Mouse (Mus musculus): Measurements from ENCODE around the gene Dcp1a. TPM values are rescaled to one million over a fixed set of nuclear protein-coding genes. Genes with fewer than 3 reads are reported as not detected.

The Dcp1a gene
- polyA plus RNA-seq, 1 experiment from 2014 or later: 16.1 TPM

- 71% methylated on average over 7 of the region's 7 CpGs for WGBS
- H3K4me3 ChIP-seq (ENCODE audit: control insufficient read depth in 1 of 2, insufficient read depth in 1 of 2, low read depth in 1 of 2, low read length in 2 of 2): no peak overlapping the region
Observed at GRCm38 (mm10) chr14:30457436-30457835, 21.9 kb upstream of the Dcp1a start.

GRCm38 (mm10) chr14:30457897-30458296 lies 21.4 kb upstream of the Dcp1a start:
- Histone ChIP-seq H3K9ac (ENCODE audit: low read length) (no peak overlapping the region), H3K9me3 (ENCODE audit: control insufficient read depth, low read length) (no peaks in the 10 kb centered on the region), H3K4me3 (ENCODE audit: control insufficient read depth in 1 of 2, insufficient read depth in 1 of 2, low read depth in 1 of 2, low read length in 2 of 2) (no peak overlapping the region), H3K27ac (replicated peaks in 1 of 2; ENCODE audit: control insufficient read depth in 1 of 2, insufficient read depth in 1 of 2, low read depth in 2 of 2, low read length in 2 of 2) (no peak overlapping the region), H3K27me3 (ENCODE audit: control insufficient read depth, insufficient read depth, low read length) (no peaks in the 10 kb centered on the region), H3K4me2 (ENCODE audit: low read length) (no peak overlapping the region), H3K36me3 (ENCODE audit: control insufficient read depth, insufficient read depth, low read length) (no peaks in the 10 kb centered on the region), H3K4me1 (ENCODE audit: control insufficient read depth in 2 of 2, insufficient read depth in 2 of 2, low read length in 2 of 2) (peaks cover 3 to 12% of the 10 kb centered on the region in 2 experiments; a peak in 3 of 4 replicates)
- no peak for ATAC-seq (ENCODE audit: insufficient number of reproducible peaks, insufficient read depth, low FRiP score, low read depth)
- WGBS: 33% methylated on average over 2 of the region's 2 CpGs

More at GRCm38 (mm10) chr14:30457436-30457835, 21.9 kb upstream of the Dcp1a start:
- Histone ChIP-seq H3K27ac (replicated peaks in 1 of 2; ENCODE audit: control insufficient read depth in 1 of 2, insufficient read depth in 1 of 2, low read depth in 2 of 2, low read length in 2 of 2) (no peak overlapping the region), H3K9ac (ENCODE audit: low read length) (no peak overlapping the region), H3K27me3 (ENCODE audit: control insufficient read depth, insufficient read depth, low read length) (no peaks in the 10 kb centered on the region), H3K9me3 (ENCODE audit: control insufficient read depth, low read length) (no peaks in the 10 kb centered on the region), H3K4me1 (ENCODE audit: control insufficient read depth in 2 of 2, insufficient read depth in 2 of 2, low read length in 2 of 2) (peaks cover 3 to 12% of the 10 kb centered on the region in 2 experiments; a peak in 3 of 4 replicates), H3K36me3 (ENCODE audit: control insufficient read depth, insufficient read depth, low read length) (no peaks in the 10 kb centered on the region), H3K4me2 (ENCODE audit: low read length) (no peak overlapping the region)
- no peak for ATAC-seq (ENCODE audit: insufficient number of reproducible peaks, insufficient read depth, low FRiP score, low read depth)

- Histone ChIP-seq H3K4me2 (ENCODE audit: low read length) (no peak overlapping the region), H3K9ac (ENCODE audit: low read length) (no peak overlapping the region), H3K36me3 (ENCODE audit: control insufficient read depth, insufficient read depth, low read length) (no peaks in the 10 kb centered on the region), H3K27ac (replicated peaks in 1 of 2; ENCODE audit: control insufficient read depth in 1 of 2, insufficient read depth in 1 of 2, low read depth in 2 of 2, low read length in 2 of 2) (no peak overlapping the region), H3K27me3 (ENCODE audit: control insufficient read depth, insufficient read depth, low read length) (no peaks in the 10 kb centered on the region), H3K9me3 (ENCODE audit: control insufficient read depth, low read length) (no peaks in the 10 kb centered on the region), H3K4me1 (ENCODE audit: control insufficient read depth in 2 of 2, insufficient read depth in 2 of 2, low read length in 2 of 2) (peaks cover 3 to 12% of the 10 kb centered on the region in 2 experiments; a peak in 3 of 4 replicates), H3K4me3 (ENCODE audit: control insufficient read depth in 1 of 2, insufficient read depth in 1 of 2, low read depth in 1 of 2, low read length in 2 of 2) (no peak overlapping the region)
- no peak for ATAC-seq (ENCODE audit: insufficient number of reproducible peaks, insufficient read depth, low FRiP score, low read depth)
- 60% methylated on average over 3 of the region's 3 CpGs for WGBS
Observed at GRCm38 (mm10) chr14:30458820-30459219, 20.5 kb upstream of the Dcp1a start.

- Histone ChIP-seq H3K4me3 (ENCODE audit: control insufficient read depth in 1 of 2, insufficient read depth in 1 of 2, low read depth in 1 of 2, low read length in 2 of 2) (no peak overlapping the region), H3K9ac (ENCODE audit: low read length) (no peak overlapping the region), H3K27ac (replicated peaks in 1 of 2; ENCODE audit: control insufficient read depth in 1 of 2, insufficient read depth in 1 of 2, low read depth in 2 of 2, low read length in 2 of 2) (no peak overlapping the region), H3K4me1 (ENCODE audit: control insufficient read depth in 2 of 2, insufficient read depth in 2 of 2, low read length in 2 of 2) (peaks cover 3 to 12% of the 10 kb centered on the region in 2 experiments; a peak in 3 of 4 replicates), H3K36me3 (ENCODE audit: control insufficient read depth, insufficient read depth, low read length) (no peaks in the 10 kb centered on the region), H3K4me2 (ENCODE audit: low read length) (peak overlapping the region; percentile 24), H3K9me3 (ENCODE audit: control insufficient read depth, low read length) (no peaks in the 10 kb centered on the region), H3K27me3 (ENCODE audit: control insufficient read depth, insufficient read depth, low read length) (no peaks in the 10 kb centered on the region)
- ATAC-seq (ENCODE audit: insufficient number of reproducible peaks, insufficient read depth, low FRiP score, low read depth): no peak
- WGBS: 7% methylated on average over 14 of the region's 14 CpGs
Observed at GRCm38 (mm10) chr14:30459891-30460523, 19.3 kb upstream of the Dcp1a start.

GRCm38 (mm10) chr14:30463312-30463711 lies 16.0 kb upstream of the Dcp1a start:
- no peaks in the 10 kb centered on the region for H3K27me3 ChIP-seq (ENCODE audit: control insufficient read depth, insufficient read depth, low read length)
- no peak overlapping the region for H3K4me2 ChIP-seq (ENCODE audit: low read length)
- H3K4me1 ChIP-seq (ENCODE audit: control insufficient read depth in 2 of 2, insufficient read depth in 2 of 2, low read length in 2 of 2): peaks cover 0 to under 1% of the 10 kb centered on the region in 2 experiments; a peak in 1 of 4 replicates
- no peak overlapping the region for H3K27ac ChIP-seq (replicated peaks in 1 of 2; ENCODE audit: control insufficient read depth in 1 of 2, insufficient read depth in 1 of 2, low read depth in 2 of 2, low read length in 2 of 2)
- WGBS: 48% methylated on average over 4 of the region's 4 CpGs
- no peaks in the 10 kb centered on the region for H3K9me3 ChIP-seq (ENCODE audit: control insufficient read depth, low read length)
- ATAC-seq (ENCODE audit: insufficient number of reproducible peaks, insufficient read depth, low FRiP score, low read depth): peak; percentile 50; the same call in 1 of the 2 replicates
- H3K36me3 ChIP-seq (ENCODE audit: control insufficient read depth, insufficient read depth, low read length): no peaks in the 10 kb centered on the region
- no peak overlapping the region for H3K4me3 ChIP-seq (ENCODE audit: control insufficient read depth in 1 of 2, insufficient read depth in 1 of 2, low read depth in 1 of 2, low read length in 2 of 2)
- H3K9ac ChIP-seq (ENCODE audit: low read length): no peak overlapping the region

- no peak for ATAC-seq (ENCODE audit: insufficient number of reproducible peaks, insufficient read depth, low FRiP score, low read depth)
- 60% methylated on average over 5 of the region's 5 CpGs for whole genome bisulfite sequencing
- Histone ChIP-seq H3K9me3 (ENCODE audit: control insufficient read depth, low read length) (no peaks in the 10 kb centered on the region), H3K4me2 (ENCODE audit: low read length) (no peak overlapping the region), H3K4me1 (ENCODE audit: control insufficient read depth in 2 of 2, insufficient read depth in 2 of 2, low read length in 2 of 2) (no peaks in the 10 kb centered on the region), H3K9ac (ENCODE audit: low read length) (no peak overlapping the region), H3K27me3 (ENCODE audit: control insufficient read depth, insufficient read depth, low read length) (no peaks in the 10 kb centered on the region), H3K36me3 (ENCODE audit: control insufficient read depth, insufficient read depth, low read length) (no peaks in the 10 kb centered on the region), H3K27ac (replicated peaks in 1 of 2; ENCODE audit: control insufficient read depth in 1 of 2, insufficient read depth in 1 of 2, low read depth in 2 of 2, low read length in 2 of 2) (no peak overlapping the region), H3K4me3 (ENCODE audit: control insufficient read depth in 1 of 2, insufficient read depth in 1 of 2, low read depth in 1 of 2, low read length in 2 of 2) (no peak overlapping the region)
Observed at GRCm38 (mm10) chr14:30473605-30474004, 5.7 kb upstream of the Dcp1a start.

DNA sequence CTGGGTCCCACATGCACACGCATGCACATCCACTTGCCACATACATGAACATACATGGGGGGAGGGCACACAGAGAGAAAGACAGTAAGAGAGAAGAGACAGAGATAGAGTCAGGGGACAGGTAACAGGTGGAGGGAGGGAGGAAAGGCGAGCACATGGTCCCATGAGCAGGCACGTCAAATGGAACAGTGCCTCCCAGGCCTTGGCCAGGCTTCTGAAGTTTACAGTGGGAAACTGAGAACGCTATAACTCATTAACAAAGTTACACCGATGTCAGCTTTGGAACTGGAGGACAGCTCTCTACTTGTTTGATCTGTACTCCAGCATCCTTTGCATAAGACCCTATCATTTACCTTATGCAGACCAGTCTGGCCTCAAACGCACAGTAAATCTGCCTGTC lies 4.9 kb upstream of the Dcp1a start:
- no peak overlapping the region for H3K4me3 ChIP-seq (ENCODE audit: control insufficient read depth in 1 of 2, insufficient read depth in 1 of 2, low read depth in 1 of 2, low read length in 2 of 2)
- H3K27me3 ChIP-seq (ENCODE audit: control insufficient read depth, insufficient read depth, low read length): no peaks in the 10 kb centered on the region
- H3K9me3 ChIP-seq (ENCODE audit: control insufficient read depth, low read length): no peaks in the 10 kb centered on the region
- no peaks in the 10 kb centered on the region for H3K36me3 ChIP-seq (ENCODE audit: control insufficient read depth, insufficient read depth, low read length)
- H3K4me2 ChIP-seq (ENCODE audit: low read length): no peak overlapping the region
- ATAC-seq (ENCODE audit: insufficient number of reproducible peaks, insufficient read depth, low FRiP score, low read depth): no peak
- no peaks in the 10 kb centered on the region for H3K4me1 ChIP-seq (ENCODE audit: control insufficient read depth in 2 of 2, insufficient read depth in 2 of 2, low read length in 2 of 2)
- H3K9ac ChIP-seq (ENCODE audit: low read length): no peak overlapping the region
- no peak overlapping the region for H3K27ac ChIP-seq (replicated peaks in 1 of 2; ENCODE audit: control insufficient read depth in 1 of 2, insufficient read depth in 1 of 2, low read depth in 2 of 2, low read length in 2 of 2)
- WGBS: 84% methylated on average over 6 of the region's 6 CpGs

GRCm38 (mm10) chr14:30491342-30491741 lies 12.0 kb downstream of the Dcp1a start, which contains the start of gene Cacna1d:
Gene Cacna1d (minus strand): TSS chr14:30491455.
- Histone ChIP-seq H3K4me3 (ENCODE audit: control insufficient read depth in 1 of 2, insufficient read depth in 1 of 2, low read depth in 1 of 2, low read length in 2 of 2) (peak within 1 kb of the TSS; percentile 25 to 26; a peak in 3 of 4 replicates), H3K9me3 (ENCODE audit: control insufficient read depth, low read length) (no peaks in the 10 kb centered on the region), H3K4me2 (ENCODE audit: low read length) (peak within 1 kb of the TSS; percentile 55), H3K9ac (ENCODE audit: low read length) (peak within 1 kb of the TSS; percentile 69), H3K36me3 (ENCODE audit: control insufficient read depth, insufficient read depth, low read length) (peaks cover 48% of the 10 kb centered on the region), H3K27me3 (ENCODE audit: control insufficient read depth, insufficient read depth, low read length) (no peaks in the 10 kb centered on the region), H3K27ac (replicated peaks in 1 of 2; ENCODE audit: control insufficient read depth in 1 of 2, insufficient read depth in 1 of 2, low read depth in 2 of 2, low read length in 2 of 2) (peak within 1 kb of the TSS; percentile 73 to 79), H3K4me1 (ENCODE audit: control insufficient read depth in 2 of 2, insufficient read depth in 2 of 2, low read length in 2 of 2) (peaks cover 10 to 38% of the 10 kb centered on the region in 2 experiments)
- WGBS: 27% methylated on average over 9 of the region's 9 CpGs
- peak; percentile 68 for ATAC-seq (ENCODE audit: insufficient number of reproducible peaks, insufficient read depth, low FRiP score, low read depth)
